Mouse (Mus musculus): Measurements from ENCODE around the gene Mab21l3.

The Mab21l3 gene

GRCm38 (mm10) chr3:101848816-101849215 lies at the start of gene Mab21l3:
Gene Mab21l3 (minus strand): TSS chr3:101848959.
- DNase-seq (ENCODE audit: low spot score), result no peak

- no peak for DNase-seq (ENCODE audit: low spot score)
Measured at GRCm38 (mm10) chr3:101897377-101897974, 48.7 kb upstream of the Mab21l3 start.

DNA sequence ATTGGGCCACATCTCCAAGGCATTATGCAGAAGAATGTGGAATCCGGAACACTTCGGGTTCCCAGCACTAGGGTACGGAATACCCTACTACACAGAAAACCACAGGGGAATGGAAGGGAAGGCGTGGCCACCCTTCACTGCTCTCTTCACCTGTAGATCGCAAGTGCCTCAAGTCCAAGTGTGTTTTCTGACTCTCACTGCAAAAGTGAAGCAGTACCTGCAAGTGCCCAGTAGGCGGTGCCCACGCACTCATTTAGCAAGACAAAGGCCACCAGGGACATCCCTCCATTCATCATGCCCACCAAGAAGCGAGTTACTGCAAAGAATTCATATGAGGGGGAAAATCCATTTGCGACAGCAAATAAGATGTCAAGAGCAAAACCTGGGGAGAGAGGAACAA lies 48.1 kb upstream of the Mab21l3 start:
- DNase-seq (ENCODE audit: low spot score), result peak; percentile 44

- DNase-seq (ENCODE audit: low spot score), result no peak
Measured at GRCm38 (mm10) chr3:101895376-101895910, 46.7 kb upstream of the Mab21l3 start.

GRCm38 (mm10) chr3:101885591-101885990 lies 36.8 kb upstream of the Mab21l3 start:
- DNase-seq (ENCODE audit: low spot score), result no peak

GRCm38 (mm10) chr3:101885041-101885440 lies 36.3 kb upstream of the Mab21l3 start:
- DNase-seq (ENCODE audit: low spot score), result no peak

DNA sequence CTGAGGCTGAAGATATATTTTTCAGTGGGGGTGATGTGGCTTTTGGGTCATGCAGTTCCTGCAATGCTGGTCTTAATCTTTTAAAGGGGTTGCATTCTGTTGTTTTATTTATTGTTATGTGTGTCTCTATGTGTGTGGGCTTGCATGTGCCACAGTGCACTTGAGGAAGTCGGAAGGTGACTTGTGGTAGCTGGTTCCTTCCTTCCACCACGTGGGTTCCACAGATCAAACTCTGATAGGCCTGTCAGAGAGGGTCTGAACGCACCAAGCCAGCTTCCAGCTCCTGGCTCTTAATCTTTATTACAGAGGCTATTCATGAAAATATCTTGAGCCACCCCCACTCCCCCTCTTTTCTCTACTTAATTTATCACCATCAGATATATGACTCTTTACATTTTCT lies 35.1 kb upstream of the Mab21l3 start:
- DNase-seq (ENCODE audit: low spot score), result no peak

DNA sequence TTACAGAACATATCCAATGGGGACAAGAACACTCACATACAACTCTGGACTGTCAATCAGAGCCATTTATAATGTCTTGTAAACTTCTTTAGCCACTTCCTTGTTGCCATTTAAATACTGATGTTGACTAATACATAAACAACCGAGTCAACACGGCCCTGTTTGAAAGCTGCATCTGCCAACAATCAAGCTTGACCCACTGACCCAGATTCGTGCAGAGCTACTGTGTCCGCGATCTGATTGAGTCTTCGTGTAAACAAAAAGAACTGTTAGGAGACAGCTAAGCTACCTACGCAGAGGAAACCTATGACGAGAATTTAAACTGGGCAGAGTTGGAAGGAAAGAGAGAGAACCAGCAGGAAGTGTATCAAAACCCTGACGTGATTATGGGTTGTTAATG lies 33.0 kb upstream of the Mab21l3 start:
- DNase-seq (ENCODE audit: low spot score), result no peak

GRCm38 (mm10) chr3:101880818-101881217 lies 32.1 kb upstream of the Mab21l3 start:
- DNase-seq (ENCODE audit: low spot score), result no peak

DNA sequence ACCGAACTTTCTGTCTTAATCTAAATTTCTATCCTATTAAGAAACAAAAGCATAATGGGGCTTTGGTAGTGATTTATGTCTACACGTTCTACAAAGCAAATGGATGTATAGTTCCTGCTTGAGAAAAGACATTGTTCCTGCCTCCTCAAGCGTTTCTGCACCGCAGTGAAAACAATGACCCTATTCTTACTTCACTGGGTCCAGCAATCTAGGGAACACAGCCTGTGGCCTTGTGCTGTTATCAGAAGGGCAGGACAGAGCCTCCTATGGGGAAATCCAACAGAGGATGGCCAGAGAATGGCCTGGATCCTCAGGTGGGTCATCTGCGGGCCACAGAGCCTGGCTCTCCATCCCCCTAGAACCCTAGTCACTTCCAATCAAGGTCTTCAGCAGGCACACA lies 29.4 kb upstream of the Mab21l3 start:
- DNase-seq (ENCODE audit: low spot score), result no peak

GRCm38 (mm10) chr3:101876459-101877285 lies 27.9 kb upstream of the Mab21l3 start:
- DNase-seq (ENCODE audit: low spot score), result no peak

DNA sequence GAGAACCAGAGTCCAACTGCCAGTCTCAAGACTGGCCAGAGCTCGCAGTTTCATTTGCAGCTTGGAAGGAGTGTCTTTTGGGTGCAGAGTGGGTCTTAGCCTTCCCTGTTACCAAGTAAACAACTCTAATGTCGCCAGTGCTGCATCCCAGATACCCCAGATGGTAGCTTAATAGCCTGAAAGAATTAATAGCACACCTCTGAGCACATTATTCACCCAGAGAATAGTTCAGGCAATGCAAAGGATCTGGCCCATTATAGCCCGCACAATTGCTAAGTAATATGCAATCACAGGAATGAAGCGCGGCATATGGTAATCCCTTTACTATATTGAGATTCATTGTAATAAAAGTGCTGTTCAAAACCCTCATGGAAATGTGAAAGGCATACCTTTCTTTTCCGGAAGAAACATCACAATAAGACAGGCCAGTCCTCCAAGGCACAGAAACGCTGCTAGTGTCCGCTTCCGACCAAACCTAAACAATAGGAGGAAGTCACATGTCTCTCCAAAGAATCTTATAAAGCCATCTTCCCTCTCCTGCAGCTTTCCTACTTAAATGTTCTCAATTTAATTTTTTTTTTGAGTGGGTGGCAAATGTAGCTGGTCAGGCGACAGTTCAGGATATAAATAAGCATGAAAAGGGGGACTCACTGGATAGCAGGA lies 26.6 kb upstream of the Mab21l3 start:
- no peak for DNase-seq (ENCODE audit: low spot score)

GRCm38 (mm10) chr3:101873061-101873675 lies 24.4 kb upstream of the Mab21l3 start:
- no peak for DNase-seq (ENCODE audit: low spot score)

DNA sequence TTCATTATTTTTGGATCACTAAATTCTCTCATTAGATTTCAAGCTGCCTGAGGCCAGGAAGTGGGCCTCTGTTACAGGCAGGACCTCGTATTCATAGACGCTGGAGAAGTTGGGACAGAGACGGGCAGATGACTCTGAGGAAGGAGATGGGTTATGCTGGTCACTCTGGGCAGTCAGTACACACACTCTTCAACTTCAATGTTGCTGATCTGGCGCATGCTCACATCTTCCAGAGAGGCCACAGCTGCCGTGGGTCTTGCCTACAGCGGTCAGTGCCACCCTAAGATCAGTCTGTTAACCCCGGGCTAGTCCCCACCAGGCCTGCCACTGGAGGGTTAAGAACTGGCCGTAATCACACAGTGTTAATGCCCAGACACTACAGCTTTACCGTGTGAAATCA lies 23.2 kb upstream of the Mab21l3 start:
- no peak for DNase-seq (ENCODE audit: low spot score)

DNA sequence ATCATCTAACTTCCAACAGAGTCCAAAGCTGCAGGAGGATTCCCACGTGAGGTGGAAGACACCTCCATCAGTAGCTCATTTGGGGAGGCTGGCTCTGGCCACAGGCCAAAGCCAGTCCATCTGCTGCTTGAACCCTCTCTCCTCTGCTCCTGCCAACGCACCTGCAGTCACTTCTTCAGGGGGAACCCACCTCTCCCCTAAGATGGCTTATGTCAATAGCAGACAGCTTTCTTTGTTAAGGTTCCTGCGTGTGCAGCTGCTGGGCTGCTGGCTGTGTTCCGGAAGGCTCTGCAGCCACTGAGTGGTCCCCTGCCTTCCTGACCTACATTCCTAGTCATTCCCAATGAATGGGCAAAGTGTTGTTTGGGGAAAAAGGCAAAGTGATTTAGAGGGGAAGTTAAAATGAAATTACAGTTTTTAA lies 18.3 kb upstream of the Mab21l3 start:
- DNase-seq (ENCODE audit: low spot score), result no peak

DNA sequence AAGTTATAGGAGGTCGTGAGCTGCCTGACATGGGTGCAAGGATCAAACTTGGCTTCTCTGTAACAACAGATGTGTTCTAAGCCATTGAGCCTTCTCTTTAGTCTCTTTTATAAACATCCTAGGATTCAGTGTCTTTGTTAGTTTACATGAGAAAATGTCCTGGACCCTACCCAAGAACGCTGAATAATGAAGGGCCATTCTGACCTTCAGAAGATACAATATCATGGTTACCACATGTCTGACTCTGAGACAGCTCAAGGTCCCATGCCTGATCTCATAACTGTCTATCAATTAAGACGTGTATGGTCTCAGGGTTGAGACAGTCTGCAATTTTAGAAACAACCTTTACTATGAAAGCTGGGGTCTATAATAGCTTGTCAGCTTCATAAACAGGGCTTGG lies 13.1 kb upstream of the Mab21l3 start:
- no peak for DNase-seq (ENCODE audit: low spot score)

GRCm38 (mm10) chr3:101860151-101860550 lies 11.4 kb upstream of the Mab21l3 start:
- no peak for DNase-seq (ENCODE audit: low spot score)

DNA sequence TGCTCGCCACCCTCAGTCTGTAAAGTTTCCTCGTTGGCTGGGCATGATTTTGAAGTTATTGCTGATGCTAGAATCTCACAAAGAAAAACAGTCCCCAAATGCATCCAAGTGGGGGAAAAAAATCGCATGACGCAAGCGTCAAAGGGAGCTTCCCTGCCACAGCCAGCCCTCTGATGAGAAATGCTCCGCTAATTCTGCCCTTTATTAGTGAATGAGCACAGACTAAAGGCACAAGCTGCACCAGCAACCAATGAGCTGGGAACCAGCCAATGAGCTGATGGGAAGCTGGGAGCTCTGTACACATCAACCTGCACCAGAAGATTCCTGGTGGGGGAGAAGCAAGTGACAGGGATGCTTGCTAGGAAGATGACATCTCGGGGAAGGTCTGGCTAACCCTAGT lies 11.0 kb upstream of the Mab21l3 start:
- no peak for DNase-seq (ENCODE audit: low spot score)

GRCm38 (mm10) chr3:101854075-101854474 lies 5.3 kb upstream of the Mab21l3 start:
- DNase-seq (ENCODE audit: low spot score), result no peak

DNA sequence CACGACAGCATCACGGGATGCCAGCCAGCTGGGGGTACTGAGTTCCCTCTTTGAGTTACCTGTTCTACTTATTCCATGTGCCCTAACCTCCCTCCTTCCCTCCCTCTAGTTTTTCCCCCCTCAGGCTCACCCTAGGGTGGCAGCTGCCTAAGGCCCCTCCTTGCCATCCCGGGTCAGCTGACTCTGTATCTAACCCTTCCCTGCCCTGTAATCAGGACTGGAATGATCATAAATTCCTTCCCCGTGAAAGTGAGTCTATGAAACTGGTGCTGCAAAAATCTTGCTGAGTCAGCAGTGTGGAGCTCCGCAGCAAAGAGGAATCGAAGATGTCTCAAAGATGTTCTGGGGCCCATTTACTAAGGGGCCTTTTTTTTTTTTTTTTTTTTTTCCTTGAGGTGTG lies 2.6 kb upstream of the Mab21l3 start:
- no peak for DNase-seq (ENCODE audit: low spot score)

DNA sequence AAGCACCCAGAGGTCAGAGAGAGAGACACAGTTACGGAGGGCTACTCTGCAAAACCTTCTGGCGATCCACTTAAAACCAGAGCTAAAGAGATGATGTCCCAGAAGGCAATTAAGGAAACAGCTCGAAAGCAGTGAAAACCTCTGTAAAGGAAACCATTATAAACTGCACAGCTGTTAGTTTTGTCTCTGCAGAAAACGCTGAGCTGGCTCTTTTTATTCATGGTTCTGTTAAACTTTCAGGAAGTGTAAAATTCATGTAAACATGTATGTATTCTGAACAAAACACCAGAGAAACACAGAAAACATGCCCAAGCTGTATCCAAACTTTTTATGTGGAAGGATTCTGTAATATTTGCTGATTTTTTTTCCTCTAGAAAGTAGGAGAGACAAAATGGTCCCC lies 2.7 kb downstream of the Mab21l3 start:
- no peak for DNase-seq (ENCODE audit: low spot score)

GRCm38 (mm10) chr3:101842372-101843094 lies 6.2 kb downstream of the Mab21l3 start:
- DNase-seq (ENCODE audit: low spot score), result no peak
